Mouse (Mus musculus): Measurements from ENCODE around the gene Rbm24. TPM values are rescaled to one million over a fixed set of nuclear protein-coding genes. Genes with fewer than 3 reads are reported as not detected.

The Rbm24 gene
- total RNA-seq, 2 experiments from 2014 or later: 0.42 TPM; not detected in 1

- no peak for ATAC-seq (replicated peaks; ENCODE audit: low FRiP score, poor library complexity, severe bottlenecking)
Measured at GRCm38 (mm10) chr13:46429866-46430265, 11.6 kb downstream of the Rbm24 start.

GRCm38 (mm10) chr13:46433880-46434560, 15.8 kb downstream of the Rbm24 start:
- ATAC-seq (replicated peaks; ENCODE audit: low FRiP score, poor library complexity, severe bottlenecking): no peak

GRCm38 (mm10) chr13:46438960-46439359, 20.7 kb downstream of the Rbm24 start:
- no peak for ATAC-seq (replicated peaks; ENCODE audit: low FRiP score, poor library complexity, severe bottlenecking)

- no peak for ATAC-seq (replicated peaks; ENCODE audit: low FRiP score, poor library complexity, severe bottlenecking)
Measured at GRCm38 (mm10) chr13:46444021-46444420, 25.8 kb downstream of the Rbm24 start.

GRCm38 (mm10) chr13:46446062-46446461, 27.8 kb downstream of the Rbm24 start:
- ATAC-seq (replicated peaks; ENCODE audit: low FRiP score, poor library complexity, severe bottlenecking): no peak

- no peak for ATAC-seq (replicated peaks; ENCODE audit: low FRiP score, poor library complexity, severe bottlenecking)
Measured at GRCm38 (mm10) chr13:46448276-46448675, 30.0 kb downstream of the Rbm24 start.

GRCm38 (mm10) chr13:46449955-46450354, 31.7 kb downstream of the Rbm24 start:
- no peak for ATAC-seq (replicated peaks; ENCODE audit: low FRiP score, poor library complexity, severe bottlenecking)

- ATAC-seq (replicated peaks; ENCODE audit: low FRiP score, poor library complexity, severe bottlenecking): no peak
Measured at GRCm38 (mm10) chr13:46450623-46451022, 32.4 kb downstream of the Rbm24 start.

GRCm38 (mm10) chr13:46451548-46451947, 33.3 kb downstream of the Rbm24 start:
- no peak for ATAC-seq (replicated peaks; ENCODE audit: low FRiP score, poor library complexity, severe bottlenecking)

- no peak for ATAC-seq (replicated peaks; ENCODE audit: low FRiP score, poor library complexity, severe bottlenecking)
Measured at GRCm38 (mm10) chr13:46459546-46459945, 41.3 kb downstream of the Rbm24 start.

- ATAC-seq (replicated peaks; ENCODE audit: low FRiP score, poor library complexity, severe bottlenecking): no peak
Measured at GRCm38 (mm10) chr13:46462280-46462679, 44.0 kb downstream of the Rbm24 start.

- ATAC-seq (replicated peaks; ENCODE audit: low FRiP score, poor library complexity, severe bottlenecking): no peak
Measured at GRCm38 (mm10) chr13:46463764-46464163, 45.5 kb downstream of the Rbm24 start.

GRCm38 (mm10) chr13:46468251-46468650, 50.0 kb downstream of the Rbm24 start:
- ATAC-seq (replicated peaks; ENCODE audit: low FRiP score, poor library complexity, severe bottlenecking): no peak

GRCm38 (mm10) chr13:46469536-46469935, 51.3 kb downstream of the Rbm24 start:
- ATAC-seq (replicated peaks; ENCODE audit: low FRiP score, poor library complexity, severe bottlenecking): no peak

Other genes with a start within 250 kb of the Rbm24 start
- gene Stmnd1, start 144.7 kb upstream of the Rbm24 start, total RNA-seq (2015; ENCODE audit: low replicate concordance): not detected in 2 replicates
- gene Stmnd1, start 144.7 kb upstream of the Rbm24 start, total RNA-seq (2017; ENCODE audit: low replicate concordance): not detected in 2 replicates
- gene Cap2, start 83.4 kb downstream of the Rbm24 start, total RNA-seq (2015; ENCODE audit: low replicate concordance): not detected in 2 replicates
- 2.3 TPM in 1 of 2 replicates, not detected in the other for gene Cap2, start 83.4 kb downstream of the Rbm24 start, total RNA-seq (2017; ENCODE audit: low replicate concordance)

Data from erythroid progenitor cell, adult 5-6 weeks (primary cell).